Mouse (Mus musculus) olfactory bulb, adult 2 months (tissue): ENCODE measurements around the gene Nrm.
"Not testable (repeated sequence)": the region's sequence is repeated elsewhere in the genome, so short reads cannot be mapped to it uniquely, and the experiment has no call there.

Experiments
- CTCF ChIP-seq: fragments of 200-500 bp; IDR thresholded peaks from 2 replicates; pipeline ENCODE4 v1.5.1; 2012; ENCODE audit warnings: low read depth, mild to moderate bottlenecking, low read length, moderate library complexity; ENCODE audit not compliant: insufficient read depth
- POLR2A ChIP-seq: fragments of 200-500 bp; IDR thresholded peaks from 2 replicates; pipeline ENCODE4 v1.6.1; 2012; ENCODE audit warnings: mild to moderate bottlenecking, low read depth, low read length, moderate library complexity; ENCODE audit not compliant: insufficient read depth

GRCm38 (mm10) chr17:35839002-35839401 is 22.1 kb upstream of the Nrm start:
- not testable (repeated sequence) for TF ChIP-seq CTCF, POLR2A
